Mouse (Mus musculus): ENCODE measurements around the gene Arhgef39. TPM values are rescaled to one million over a fixed set of nuclear protein-coding genes. Genes with fewer than 3 reads are reported as not detected.
"Not testable (repeated sequence)": the region's sequence is repeated elsewhere in the genome, so short reads cannot be mapped to it uniquely, and the experiment has no call there.

Arhgef39 gene
- polyA plus RNA-seq, 1 experiment from 2014 or later: 6.0 TPM

DNA sequence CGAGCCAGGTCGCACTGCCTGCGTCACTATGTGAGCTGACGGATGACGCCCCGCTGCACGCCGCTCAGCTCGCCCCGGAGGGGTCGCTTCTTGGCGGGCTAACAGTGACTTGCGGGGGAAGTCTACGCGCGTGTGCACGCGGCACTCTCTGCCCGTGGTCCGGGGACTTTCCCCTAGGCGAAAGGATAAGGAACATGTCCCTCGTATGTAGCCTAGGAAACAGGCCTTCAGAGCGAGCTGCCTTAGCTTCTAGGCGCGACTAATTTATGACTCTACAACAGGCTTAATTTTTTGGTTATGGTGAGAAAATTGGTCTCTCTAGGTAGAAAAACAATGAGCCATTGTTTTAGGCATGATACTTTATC, 6.7 kb downstream of the Arhgef39 start, which contains the start of gene Ccdc107:
Gene Ccdc107 (plus strand): TSS at position 80 of the 365 bp plus-strand sequence.
- Histone ChIP-seq H3K4me1 (ENCODE audit: control insufficient read depth, insufficient read depth, low read length) (peaks cover 13% of the 10 kb centered on the region), H3K27ac (replicated peaks; ENCODE audit: low read depth, low read length) (peak within 1 kb of the TSS; percentile 93), H3K4me2 (ENCODE audit: low read length) (peak within 1 kb of the TSS; percentile 56), H3K4me3 (replicated peaks; ENCODE audit: low read depth, low read length) (peak within 1 kb of the TSS; percentile 74), H3K36me3 (ENCODE audit: control insufficient read depth, insufficient read depth, low read length) (no peaks in the 10 kb centered on the region), H3K9ac (replicated peaks; ENCODE audit: low read length) (peak within 1 kb of the TSS; percentile 80), H3K9me3 (ENCODE audit: control insufficient read depth, low read length) (peaks cover 3% of the 10 kb centered on the region; the same call in 1 of the 2 replicates), H3K27me3 (ENCODE audit: control insufficient read depth, insufficient read depth, low read length) (no peaks in the 10 kb centered on the region)
- DNase-seq (peak; percentile 97), ATAC-seq (ENCODE audit: low FRiP score, low TSS enrichment) (peak; percentile 98)
- WGBS: under 1% methylated on average over 25 of the region's 25 CpGs

DNA sequence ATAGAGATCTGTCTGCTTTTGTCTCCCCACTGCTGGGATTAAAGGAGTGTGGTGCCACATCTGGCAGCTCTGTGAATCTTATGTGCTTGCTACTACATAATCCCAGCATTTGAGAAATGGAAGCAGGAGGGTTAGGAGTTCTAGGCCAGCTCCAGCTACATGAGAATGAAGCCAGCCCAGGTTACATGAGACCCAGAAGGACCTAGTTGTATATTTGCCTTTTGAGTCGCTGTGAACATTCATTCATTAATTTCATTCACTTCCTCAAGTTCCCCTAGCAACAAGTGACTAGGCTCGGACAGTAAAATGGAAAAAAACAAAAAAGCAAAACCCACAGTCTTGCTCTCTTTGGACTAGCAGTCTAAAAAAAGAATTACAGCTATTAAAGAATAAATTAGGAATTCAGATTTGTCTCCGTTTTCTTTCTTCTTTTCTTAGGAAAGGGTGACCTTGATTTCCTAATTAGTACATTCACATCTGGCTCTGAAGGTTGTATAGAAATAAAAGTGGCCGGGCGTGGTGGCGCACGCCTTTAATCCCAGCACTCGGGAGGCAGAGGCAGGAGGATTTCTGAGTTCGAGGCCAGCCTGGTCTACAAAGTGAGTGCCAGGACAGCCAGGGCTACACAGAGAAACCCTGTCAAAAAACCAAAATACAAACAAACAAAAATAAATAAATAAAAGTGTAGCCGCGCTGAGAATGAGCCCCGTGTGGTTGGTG, 7.2 kb downstream of the Arhgef39 start:
- no peak overlapping the region for H3K9ac ChIP-seq (replicated peaks; ENCODE audit: low read length)
- DNase-seq: no peak

DNA sequence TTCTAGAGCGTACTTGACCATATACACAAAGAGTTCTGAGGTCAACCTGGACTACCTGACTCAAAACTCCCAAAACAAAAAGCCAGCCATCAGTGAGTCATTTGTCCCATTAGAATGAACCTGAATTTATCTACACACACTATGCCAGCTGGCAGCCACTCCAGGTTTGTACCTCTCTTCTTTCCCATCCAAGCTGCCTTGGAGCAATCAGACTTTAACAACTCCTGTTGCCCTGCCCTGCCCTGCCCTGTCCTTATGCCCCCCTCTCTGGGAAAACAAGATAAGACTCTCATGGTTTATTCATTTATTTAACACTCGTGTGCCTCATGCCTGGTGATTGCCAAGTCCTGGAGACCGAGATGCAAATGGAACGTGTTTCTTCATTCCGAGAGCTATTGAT, 8.7 kb downstream of the Arhgef39 start:
- 78% methylated on average over 5 of the region's 5 CpGs for WGBS
- no peak for DNase-seq
- H3K4me1 ChIP-seq (ENCODE audit: control insufficient read depth, insufficient read depth, low read length): peaks cover 13% of the 10 kb centered on the region
- H3K27me3 ChIP-seq (ENCODE audit: control insufficient read depth, insufficient read depth, low read length): no peaks in the 10 kb centered on the region
- ATAC-seq (ENCODE audit: low FRiP score, low TSS enrichment): no peak
- no peak overlapping the region for H3K4me2 ChIP-seq (ENCODE audit: low read length)
- peaks cover 3% of the 10 kb centered on the region; the same call in 1 of the 2 replicates for H3K9me3 ChIP-seq (ENCODE audit: control insufficient read depth, low read length)
- H3K9ac ChIP-seq (replicated peaks; ENCODE audit: low read length): no peak overlapping the region
- H3K27ac ChIP-seq (replicated peaks; ENCODE audit: low read depth, low read length): no peak overlapping the region
- no peaks in the 10 kb centered on the region for H3K36me3 ChIP-seq (ENCODE audit: control insufficient read depth, insufficient read depth, low read length)
- H3K4me3 ChIP-seq (replicated peaks; ENCODE audit: low read depth, low read length): no peak overlapping the region

More for the DNA sequence above, 7.2 kb downstream of the Arhgef39 start:
- WGBS: 44% methylated on average over 12 of the region's 12 CpGs
- no peak; the same call in 1 of the 2 replicates for ATAC-seq (ENCODE audit: low FRiP score, low TSS enrichment)
- H3K4me2 ChIP-seq (ENCODE audit: low read length): peak overlapping the region; percentile 56
- peak overlapping the region; percentile 74 for H3K4me3 ChIP-seq (replicated peaks; ENCODE audit: low read depth, low read length)
- peak overlapping the region; percentile 93 for H3K27ac ChIP-seq (replicated peaks; ENCODE audit: low read depth, low read length)
- no peaks in the 10 kb centered on the region for H3K36me3 ChIP-seq (ENCODE audit: control insufficient read depth, insufficient read depth, low read length)
- peaks cover 3% of the 10 kb centered on the region; the same call in 1 of the 2 replicates for H3K9me3 ChIP-seq (ENCODE audit: control insufficient read depth, low read length)
- H3K4me1 ChIP-seq (ENCODE audit: control insufficient read depth, insufficient read depth, low read length): peaks cover 13% of the 10 kb centered on the region
- H3K27me3 ChIP-seq (ENCODE audit: control insufficient read depth, insufficient read depth, low read length): no peaks in the 10 kb centered on the region

DNA sequence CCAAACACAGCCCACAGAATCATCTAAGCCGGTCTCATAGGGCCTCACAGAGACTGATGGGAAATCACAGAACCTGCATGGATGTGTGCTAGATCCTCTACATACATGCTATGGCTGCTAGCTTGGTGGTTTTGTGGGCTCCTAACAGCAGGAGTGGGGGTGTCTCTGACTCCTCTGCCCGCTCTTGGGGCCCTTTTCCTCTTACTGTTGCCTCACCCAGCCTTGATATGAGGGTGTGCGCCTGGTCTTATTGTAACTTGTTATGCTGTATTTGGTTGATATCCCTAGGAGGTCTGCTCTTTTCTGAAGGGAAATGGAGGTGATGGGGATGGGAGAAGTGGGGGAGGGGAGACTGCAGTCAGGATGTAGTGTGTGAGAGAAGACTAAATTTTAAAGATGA, 9.9 kb downstream of the Arhgef39 start:
- peaks cover 3% of the 10 kb centered on the region; the same call in 1 of the 2 replicates for H3K9me3 ChIP-seq (ENCODE audit: control insufficient read depth, low read length)
- no peaks in the 10 kb centered on the region for H3K36me3 ChIP-seq (ENCODE audit: control insufficient read depth, insufficient read depth, low read length)
- H3K4me1 ChIP-seq (ENCODE audit: control insufficient read depth, insufficient read depth, low read length): peaks cover 7% of the 10 kb centered on the region
- H3K27me3 ChIP-seq (ENCODE audit: control insufficient read depth, insufficient read depth, low read length): no peaks in the 10 kb centered on the region
- no peak overlapping the region for H3K9ac ChIP-seq (replicated peaks; ENCODE audit: low read length)
- ATAC-seq (ENCODE audit: low FRiP score, low TSS enrichment) (no peak), DNase-seq (no peak)
- no peak overlapping the region for H3K27ac ChIP-seq (replicated peaks; ENCODE audit: low read depth, low read length)
- 92% methylated on average over 3 of the region's 3 CpGs for WGBS
- H3K4me3 ChIP-seq (replicated peaks; ENCODE audit: low read depth, low read length): no peak overlapping the region
- H3K4me2 ChIP-seq (ENCODE audit: low read length): no peak overlapping the region

DNA sequence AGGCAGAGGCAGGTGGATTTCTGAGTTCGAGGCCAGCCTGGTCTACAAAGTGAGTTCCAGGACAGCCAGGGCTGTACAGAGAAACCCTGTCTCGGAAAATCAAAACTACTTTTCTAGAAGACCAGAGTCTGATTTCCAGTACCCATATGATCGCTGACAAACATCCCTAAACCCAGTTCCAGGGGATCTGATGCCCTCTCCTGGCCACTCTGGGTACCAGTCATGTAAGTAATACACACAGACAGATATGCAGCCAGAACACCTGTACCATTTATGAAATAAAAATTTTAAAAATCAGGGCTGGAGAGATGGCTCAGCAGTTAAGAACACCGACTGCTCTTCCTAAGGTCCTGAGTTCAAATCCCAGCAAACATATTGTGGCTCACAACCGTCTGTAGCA, 13.8 kb downstream of the Arhgef39 start:
- whole genome bisulfite sequencing: 90% methylated on average over 5 of the region's 5 CpGs
- H3K4me3 ChIP-seq (replicated peaks; ENCODE audit: low read depth, low read length); H3K9ac ChIP-seq (replicated peaks; ENCODE audit: low read length); H3K27me3 ChIP-seq (ENCODE audit: control insufficient read depth, insufficient read depth, low read length); ATAC-seq (ENCODE audit: low FRiP score, low TSS enrichment); H3K9me3 ChIP-seq (ENCODE audit: control insufficient read depth, low read length); H3K27ac ChIP-seq (replicated peaks; ENCODE audit: low read depth, low read length); H3K4me2 ChIP-seq (ENCODE audit: low read length); DNase-seq; H3K4me1 ChIP-seq (ENCODE audit: control insufficient read depth, insufficient read depth, low read length); H3K36me3 ChIP-seq (ENCODE audit: control insufficient read depth, insufficient read depth, low read length): not testable (repeated sequence)

DNA sequence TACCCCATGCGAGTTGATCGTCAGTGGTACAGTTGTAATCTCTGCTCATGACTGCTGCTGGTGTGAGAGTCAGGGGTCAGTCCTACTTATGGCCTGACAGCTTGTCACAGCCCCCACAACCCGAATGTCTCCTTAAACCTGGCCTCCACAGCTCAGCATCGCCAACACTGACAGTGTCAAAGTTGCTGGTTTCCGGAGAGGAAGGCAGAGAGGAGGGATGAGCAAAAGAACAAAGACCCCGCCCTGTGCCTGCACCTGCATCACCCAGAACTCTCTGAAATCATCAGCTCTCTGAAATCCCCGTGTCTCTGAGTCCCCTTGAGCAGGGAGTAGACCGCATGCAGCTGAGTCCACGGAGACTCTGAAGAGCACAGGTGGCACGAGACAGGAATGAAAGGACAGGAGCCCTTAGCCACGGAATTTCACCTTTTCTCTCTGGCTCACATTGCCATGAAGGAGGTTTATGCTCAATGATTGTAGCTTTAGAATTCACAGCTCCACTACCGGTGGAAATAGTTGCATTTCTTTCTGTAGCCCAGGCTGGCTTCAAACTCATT, 15.9 kb downstream of the Arhgef39 start, which contains the start of gene Sit1:
Gene Sit1 (minus strand): TSS at position 200 of the 557 bp plus-strand sequence.
- ATAC-seq (ENCODE audit: low FRiP score, low TSS enrichment): no peak
- H3K4me2 ChIP-seq (ENCODE audit: low read length): no peak within 1 kb of the TSS
- no peak for DNase-seq
- no peak within 1 kb of the TSS for H3K4me3 ChIP-seq (replicated peaks; ENCODE audit: low read depth, low read length)
- no peak within 1 kb of the TSS for H3K9ac ChIP-seq (replicated peaks; ENCODE audit: low read length)
- no peaks in the 10 kb centered on the region for H3K9me3 ChIP-seq (ENCODE audit: control insufficient read depth, low read length)
- WGBS: 60% methylated on average over 12 of the region's 12 CpGs
- H3K36me3 ChIP-seq (ENCODE audit: control insufficient read depth, insufficient read depth, low read length): no peaks in the 10 kb centered on the region
- H3K27ac ChIP-seq (replicated peaks; ENCODE audit: low read depth, low read length): no peak within 1 kb of the TSS
- H3K4me1 ChIP-seq (ENCODE audit: control insufficient read depth, insufficient read depth, low read length): no peaks in the 10 kb centered on the region
- H3K27me3 ChIP-seq (ENCODE audit: control insufficient read depth, insufficient read depth, low read length): no peaks in the 10 kb centered on the region

DNA sequence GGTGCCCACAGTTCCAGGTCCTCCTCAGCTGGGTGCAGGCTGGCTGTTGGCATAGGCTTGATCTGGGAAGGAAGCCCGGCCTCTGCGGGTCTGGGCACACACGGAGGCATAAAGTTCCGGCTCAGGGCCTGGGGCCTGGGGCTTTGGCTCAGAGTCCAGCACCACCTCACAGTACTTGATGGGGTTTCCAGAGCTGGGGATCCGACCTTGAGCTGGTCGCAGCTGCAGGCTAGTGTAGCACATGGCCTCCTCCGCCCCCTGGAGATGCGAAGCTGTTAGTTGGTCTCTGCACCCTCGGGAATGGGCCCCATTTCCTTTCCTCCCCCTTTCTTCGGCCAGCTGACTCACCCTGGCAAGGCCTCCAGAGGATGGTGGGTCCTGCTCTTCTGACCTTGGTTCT, 16.9 kb downstream of the Arhgef39 start:
- Histone ChIP-seq H3K4me3 (replicated peaks; ENCODE audit: low read depth, low read length) (no peak overlapping the region), H3K27ac (replicated peaks; ENCODE audit: low read depth, low read length) (no peak overlapping the region), H3K36me3 (ENCODE audit: control insufficient read depth, insufficient read depth, low read length) (no peaks in the 10 kb centered on the region), H3K4me1 (ENCODE audit: control insufficient read depth, insufficient read depth, low read length) (no peaks in the 10 kb centered on the region), H3K4me2 (ENCODE audit: low read length) (no peak overlapping the region), H3K9me3 (ENCODE audit: control insufficient read depth, low read length) (no peaks in the 10 kb centered on the region), H3K27me3 (ENCODE audit: control insufficient read depth, insufficient read depth, low read length) (no peaks in the 10 kb centered on the region), H3K9ac (replicated peaks; ENCODE audit: low read length) (no peak overlapping the region)
- DNase-seq: no peak
- 75% methylated on average over 10 of the region's 10 CpGs for WGBS
- ATAC-seq (ENCODE audit: low FRiP score, low TSS enrichment): no peak

DNA sequence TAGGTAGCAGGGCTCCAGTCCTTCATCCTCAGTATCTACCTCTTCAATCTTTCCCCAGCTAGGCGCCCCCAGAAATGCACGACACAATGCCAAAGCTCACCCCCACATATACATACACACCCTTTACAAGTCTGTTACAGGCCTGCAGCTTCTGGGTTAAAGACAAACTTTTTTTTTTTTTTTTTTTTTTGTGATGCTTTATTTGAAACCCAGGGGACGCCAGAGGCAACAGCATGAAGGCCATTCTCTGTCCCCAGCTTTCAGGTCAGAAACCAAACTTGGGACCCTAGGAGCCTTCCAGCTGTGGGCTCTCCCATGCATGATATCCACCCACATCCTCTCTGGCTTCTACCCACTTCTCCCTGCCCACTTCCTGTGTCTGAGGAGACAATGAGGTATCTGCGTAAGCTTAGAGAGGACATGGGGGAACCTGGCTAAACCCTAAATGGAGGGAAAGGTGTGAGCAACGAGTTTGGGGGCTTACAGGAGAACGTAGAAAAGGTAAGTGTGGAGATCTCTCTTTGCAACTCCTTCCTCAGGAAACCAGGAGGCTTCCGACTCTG, 17.5 kb downstream of the Arhgef39 start:
- H3K4me1 ChIP-seq (ENCODE audit: control insufficient read depth, insufficient read depth, low read length): no peaks in the 10 kb centered on the region
- H3K27ac ChIP-seq (replicated peaks; ENCODE audit: low read depth, low read length): no peak overlapping the region
- ATAC-seq (ENCODE audit: low FRiP score, low TSS enrichment) (no peak), DNase-seq (no peak)
- WGBS: 77% methylated on average over 7 of the region's 7 CpGs
- H3K9ac ChIP-seq (replicated peaks; ENCODE audit: low read length): no peak overlapping the region
- H3K4me3 ChIP-seq (replicated peaks; ENCODE audit: low read depth, low read length): no peak overlapping the region
- H3K4me2 ChIP-seq (ENCODE audit: low read length): no peak overlapping the region
- H3K9me3 ChIP-seq (ENCODE audit: control insufficient read depth, low read length): no peaks in the 10 kb centered on the region
- H3K27me3 ChIP-seq (ENCODE audit: control insufficient read depth, insufficient read depth, low read length): no peaks in the 10 kb centered on the region
- H3K36me3 ChIP-seq (ENCODE audit: control insufficient read depth, insufficient read depth, low read length): no peaks in the 10 kb centered on the region
